Mouse (Mus musculus) cerebellum, adult 2 months (tissue): ENCODE measurements around the gene Gzma.

Experiments used
- CTCF ChIP-seq: fragments of 200-500 bp; IDR thresholded peaks from 2 replicates; pipeline ENCODE4 v1.5.1; 2011; ENCODE audit warnings: low read depth, mild to moderate bottlenecking, control low read depth, low read length, moderate library complexity, borderline replicate concordance; ENCODE audit not compliant: insufficient read depth
- POLR2A ChIP-seq: fragments of 200-500 bp; IDR thresholded peaks from 2 replicates; pipeline ENCODE4 v1.6.1; 2011; ENCODE audit warnings: low read length, control low read depth, borderline replicate concordance; ENCODE audit not compliant: insufficient read depth

DNA sequence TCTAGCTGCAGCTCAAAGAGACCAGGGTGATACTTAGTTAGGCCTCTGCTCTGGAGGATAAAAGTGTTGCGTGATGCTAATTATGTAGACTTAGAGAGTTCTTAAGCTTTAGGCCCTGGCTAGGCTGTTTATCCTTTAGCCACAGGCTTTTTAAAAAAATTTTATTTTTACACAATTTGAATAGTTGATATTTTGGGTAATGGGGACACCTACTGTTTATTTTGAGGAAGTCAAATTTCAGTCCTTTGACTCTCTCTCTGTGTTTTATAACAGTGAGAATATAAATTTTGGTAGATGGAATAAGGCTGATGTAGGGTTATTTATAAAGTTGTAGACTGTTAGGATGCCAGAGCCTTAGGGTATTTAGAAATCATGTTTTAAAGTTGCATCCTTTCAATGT lies 38.8 kb upstream of the Gzma start:
- TF ChIP-seq POLR2A (no peak), CTCF (no peak)
